Mouse (Mus musculus): Measurements from ENCODE around the gene Cmtm7. TPM values are rescaled to one million over a fixed set of nuclear protein-coding genes. Genes with fewer than 3 reads are reported as not detected.

The Cmtm7 gene
- total and polyA plus RNA-seq, 3 experiments: 76.1 to 233 (median 196) TPM

GRCm38 (mm10) chr9:114745163-114745562 is 36.5 kb downstream of the Cmtm7 start:
- no peaks in the 10 kb centered on the region for H3K27me3 ChIP-seq (ENCODE audit: insufficient read depth, low read length)
- TF ChIP-seq POLR2AphosphoS5 (IDR thresholded peaks at IDR 0.05; ENCODE audit: insufficient replicate concordance, low read depth, low read length) (no peak), CTCF (IDR thresholded peaks at IDR 0.05; ENCODE audit: low read depth, low read length) (no peak)
- H3K36me3 ChIP-seq (replicated peaks): peaks cover 97% of the 10 kb centered on the region
- H3K9me3 ChIP-seq (replicated peaks): no peaks in the 10 kb centered on the region
- no peak for ATAC-seq (ENCODE audit: extremely low read depth, insufficient number of reproducible peaks, low FRiP score, poor library complexity, severe bottlenecking)
- no peak overlapping the region for H3K4me3 ChIP-seq (ENCODE audit: low read depth, low read length)
- H3K4me1 ChIP-seq (ENCODE audit: insufficient read depth, low read depth, low read length): peaks cover 26% of the 10 kb centered on the region
- DNase-seq (ENCODE audit: low spot score): no peak

- Histone ChIP-seq H3K9me3 (replicated peaks) (no peaks in the 10 kb centered on the region), H3K4me3 (ENCODE audit: low read depth, low read length) (no peak overlapping the region), H3K36me3 (replicated peaks) (peaks cover 99% of the 10 kb centered on the region), H3K4me1 (ENCODE audit: insufficient read depth, low read depth, low read length) (peaks cover 23% of the 10 kb centered on the region), H3K27me3 (ENCODE audit: insufficient read depth, low read length) (no peaks in the 10 kb centered on the region)
- TF ChIP-seq CTCF (IDR thresholded peaks at IDR 0.05; ENCODE audit: low read depth, low read length) (no peak), GATA1 (IDR thresholded peaks at IDR 0.05; ENCODE audit: borderline replicate concordance, low read length) (no peak)
- ATAC-seq (ENCODE audit: extremely low read depth, insufficient number of reproducible peaks, low FRiP score, poor library complexity, severe bottlenecking): peak; percentile 71
- peak; percentile 57 for DNase-seq (ENCODE audit: low spot score)
Measured at GRCm38 (mm10) chr9:114742731-114743130, 38.9 kb downstream of the Cmtm7 start.

- no peak for ATAC-seq (ENCODE audit: extremely low read depth, insufficient number of reproducible peaks, low FRiP score, poor library complexity, severe bottlenecking)
- no peaks in the 10 kb centered on the region for H3K9me3 ChIP-seq (replicated peaks)
- H3K4me1 ChIP-seq (ENCODE audit: insufficient read depth, low read depth, low read length): peaks cover 24% of the 10 kb centered on the region
- no peaks in the 10 kb centered on the region for H3K27me3 ChIP-seq (ENCODE audit: insufficient read depth, low read length)
- TF ChIP-seq TAL1 (conservative IDR thresholded peaks at IDR 0.05; ENCODE audit: low read depth, low read length) (no peak), CTCF (IDR thresholded peaks at IDR 0.05; ENCODE audit: low read depth, low read length) (no peak), GATA1 (IDR thresholded peaks at IDR 0.05; ENCODE audit: borderline replicate concordance, low read length) (no peak), POLR2AphosphoS5 (IDR thresholded peaks at IDR 0.05; ENCODE audit: insufficient replicate concordance, low read depth, low read length) (no peak), GATA2 (IDR thresholded peaks at IDR 0.05; ENCODE audit: borderline replicate concordance, low read depth, low read length) (no peak)
- no peak overlapping the region for H3K4me3 ChIP-seq (ENCODE audit: low read depth, low read length)
- H3K36me3 ChIP-seq (replicated peaks): peaks cover 91% of the 10 kb centered on the region
- DNase-seq (ENCODE audit: low spot score): no peak
Measured at GRCm38 (mm10) chr9:114740336-114740735, 41.3 kb downstream of the Cmtm7 start.

GRCm38 (mm10) chr9:114736442-114736841 is 45.2 kb downstream of the Cmtm7 start:
- no peak overlapping the region for H3K4me3 ChIP-seq (ENCODE audit: low read depth, low read length)
- peaks cover 39% of the 10 kb centered on the region for H3K4me1 ChIP-seq (ENCODE audit: insufficient read depth, low read depth, low read length)
- H3K27me3 ChIP-seq (ENCODE audit: insufficient read depth, low read length): no peaks in the 10 kb centered on the region
- H3K9me3 ChIP-seq (replicated peaks): no peaks in the 10 kb centered on the region
- H3K36me3 ChIP-seq (replicated peaks): peaks cover 74% of the 10 kb centered on the region
- ATAC-seq (ENCODE audit: extremely low read depth, insufficient number of reproducible peaks, low FRiP score, poor library complexity, severe bottlenecking) (no peak), DNase-seq (ENCODE audit: low spot score) (no peak)
- no peak for TF ChIP-seq POLR2AphosphoS5 (IDR thresholded peaks at IDR 0.05; ENCODE audit: insufficient replicate concordance, low read depth, low read length)
- TF ChIP-seq GATA2 (IDR thresholded peaks at IDR 0.05; ENCODE audit: borderline replicate concordance, low read depth, low read length): no peak
- TF ChIP-seq TAL1 (conservative IDR thresholded peaks at IDR 0.05; ENCODE audit: low read depth, low read length): no peak
- no peak for TF ChIP-seq CTCF (IDR thresholded peaks at IDR 0.05; ENCODE audit: low read depth, low read length)
- TF ChIP-seq GATA1 (IDR thresholded peaks at IDR 0.05; ENCODE audit: borderline replicate concordance, low read length): no peak

- no peak for ATAC-seq (ENCODE audit: extremely low read depth, insufficient number of reproducible peaks, low FRiP score, poor library complexity, severe bottlenecking)
- TF ChIP-seq CTCF (IDR thresholded peaks at IDR 0.05; ENCODE audit: low read depth, low read length) (no peak), TAL1 (conservative IDR thresholded peaks at IDR 0.05; ENCODE audit: low read depth, low read length) (no peak), GATA1 (IDR thresholded peaks at IDR 0.05; ENCODE audit: borderline replicate concordance, low read length) (no peak), GATA2 (IDR thresholded peaks at IDR 0.05; ENCODE audit: borderline replicate concordance, low read depth, low read length) (no peak), POLR2AphosphoS5 (IDR thresholded peaks at IDR 0.05; ENCODE audit: insufficient replicate concordance, low read depth, low read length) (no peak)
- H3K27me3 ChIP-seq (ENCODE audit: insufficient read depth, low read length): no peaks in the 10 kb centered on the region
- peaks cover 42% of the 10 kb centered on the region for H3K36me3 ChIP-seq (replicated peaks)
- H3K4me1 ChIP-seq (ENCODE audit: insufficient read depth, low read depth, low read length): peaks cover 49% of the 10 kb centered on the region
- H3K9me3 ChIP-seq (replicated peaks): no peaks in the 10 kb centered on the region
- no peak for DNase-seq (ENCODE audit: low spot score)
- peak overlapping the region; percentile 44; the same call in 1 of the 2 replicates for H3K4me3 ChIP-seq (ENCODE audit: low read depth, low read length)
Measured at GRCm38 (mm10) chr9:114733238-114733637, 48.4 kb downstream of the Cmtm7 start.

- H3K4me1 ChIP-seq (ENCODE audit: insufficient read depth, low read depth, low read length): peaks cover 52% of the 10 kb centered on the region
Measured at GRCm38 (mm10) chr9:114731871-114732682, 49.6 kb downstream of the Cmtm7 start.

More at GRCm38 (mm10) chr9:114731871-114732682, 49.6 kb downstream of the Cmtm7 start:
- TF ChIP-seq GATA1 (IDR thresholded peaks at IDR 0.05; ENCODE audit: borderline replicate concordance, low read length) (no peak), GATA2 (IDR thresholded peaks at IDR 0.05; ENCODE audit: borderline replicate concordance, low read depth, low read length) (no peak), POLR2AphosphoS5 (IDR thresholded peaks at IDR 0.05; ENCODE audit: insufficient replicate concordance, low read depth, low read length) (no peak), TAL1 (conservative IDR thresholded peaks at IDR 0.05; ENCODE audit: low read depth, low read length) (no peak), CTCF (IDR thresholded peaks at IDR 0.05; ENCODE audit: low read depth, low read length) (no peak)
- Histone ChIP-seq H3K4me3 (ENCODE audit: low read depth, low read length) (peak overlapping the region; percentile 98), H3K36me3 (replicated peaks) (peaks cover 30% of the 10 kb centered on the region), H3K27me3 (ENCODE audit: insufficient read depth, low read length) (no peaks in the 10 kb centered on the region), H3K9me3 (replicated peaks) (no peaks in the 10 kb centered on the region)
- ATAC-seq (ENCODE audit: extremely low read depth, insufficient number of reproducible peaks, low FRiP score, poor library complexity, severe bottlenecking) (no peak), DNase-seq (ENCODE audit: low spot score) (peak; percentile 21)
